Mouse (Mus musculus) lung, postnatal 0 days (tissue): ENCODE results near the gene Ublcp1. TPM values are rescaled to one million over a fixed set of nuclear protein-coding genes. Genes with fewer than 3 reads are reported as not detected.

ENCODE experiments used
- ATAC-seq: fragments of 200-750 bp; cut with Nextera tagmentation; 2 replicates; pipeline ENCODE4 v1.8.0; 2017; ENCODE audit warnings: moderate library complexity
- DNase-seq: peaks from one replicate; pipeline ENCODE4 v3.0.0-alpha.2; 2016; ENCODE audit warnings: low spot score
- H3K27ac ChIP-seq: fragments of 300-500 bp; sonication (generic); 2 replicates; pipeline ENCODE4 v1.5.1; 2014; ENCODE audit warnings: antibody characterized with exemption, mild to moderate bottlenecking, low read length, mixed read lengths
- H3K27me3 ChIP-seq: fragments of 300-500 bp; sonication (generic); replicated peaks from 2 replicates; pipeline ENCODE4 v1.6.1; 2014; ENCODE audit warnings: low read length, mixed read lengths; ENCODE audit not compliant: insufficient read depth
- H3K36me3 ChIP-seq: fragments of 300-500 bp; sonication (generic); 2 replicates; pipeline ENCODE4 v1.6.1; 2014; ENCODE audit warnings: low read length, mixed read lengths; ENCODE audit not compliant: insufficient read depth
- H3K4me1 ChIP-seq: fragments of 300-500 bp; sonication (generic); 2 replicates; pipeline ENCODE4 v1.6.1; 2014; ENCODE audit warnings: antibody characterized with exemption, low read depth, low read length, mixed read lengths; ENCODE audit not compliant: insufficient read depth
- H3K4me2 ChIP-seq: fragments of 300-500 bp; sonication (generic); replicated peaks from 2 replicates; pipeline ENCODE4 v1.6.1; 2014; ENCODE audit warnings: low read depth, mild to moderate bottlenecking, low read length, moderate library complexity, mixed read lengths
- H3K4me3 ChIP-seq: fragments of 300-500 bp; sonication (generic); 2 replicates; pipeline ENCODE4 v1.5.1; 2014; ENCODE audit warnings: low read depth, low read length
- H3K9ac ChIP-seq: fragments of 300-500 bp; sonication (generic); replicated peaks from 2 replicates; pipeline ENCODE4 v1.6.1; 2014; ENCODE audit warnings: low read depth, mild to moderate bottlenecking
- H3K9me3 ChIP-seq: fragments of 300-500 bp; sonication (generic); 2 replicates; pipeline ENCODE4 v1.6.1; 2016; ENCODE audit warnings: low read length, mixed read lengths
- CTCF ChIP-seq: IDR thresholded peaks from 2 replicates; pipeline ENCODE4 v1.5.1; 2016; ENCODE audit warnings: antibody characterized with exemption, mild to moderate bottlenecking
- EP300 ChIP-seq: IDR thresholded peaks from 2 replicates; pipeline ENCODE4 v1.6.1; 2016; ENCODE audit warnings: antibody characterized with exemption, mild to moderate bottlenecking, control low read depth
- WGBS: fragments of 180-500 bp; shearing (Covaris S2); extraction: QIAGEN DNeasy Blood & Tissue Kit; methylation state at CpG from one replicate; pipeline ENCODE4 v1.1.7; 2014; 5-methylcytosine and 5-hydroxymethylcytosine counted together
- polyA plus RNA-seq: library from polyadenylated mRNA; unstranded; fragments of >200 nt; fragmentation: Nextera tagmentation; extraction: Ambion mirVana; gene quantifications from 2 replicates; pipeline ENCODE4 v1.2.1, GENCODE M21; 2015

Gene Ublcp1
- polyA plus RNA-seq, 1 experiment from 2014 or later: 60.5 TPM

DNA sequence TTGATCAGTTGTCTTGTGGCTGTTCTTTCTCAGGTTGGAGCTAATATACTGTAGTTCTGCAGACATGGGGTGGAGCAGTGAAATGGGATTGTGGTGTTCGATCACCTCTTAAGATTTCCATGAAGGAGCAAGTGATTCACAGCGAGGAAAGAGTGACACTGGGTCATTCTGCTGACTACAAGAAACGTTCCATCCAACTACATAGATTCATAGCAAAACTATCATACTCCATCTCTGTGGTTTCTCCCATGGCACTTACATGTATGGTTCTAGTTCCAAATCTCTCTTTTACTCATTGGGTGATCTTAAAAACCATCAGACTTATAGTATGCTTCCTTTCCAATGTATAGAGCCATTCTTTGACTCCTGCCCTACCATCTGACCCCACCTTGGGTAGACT lies 34.5 kb upstream of the Ublcp1 start:
- no peak for TF ChIP-seq CTCF
- TF ChIP-seq EP300: no peak
- ATAC-seq (no peak), DNase-seq (no peak)
- H3K27me3 ChIP-seq: no peaks in the 10 kb centered on the region
- H3K36me3 ChIP-seq: no peaks in the 10 kb centered on the region
- no peaks in the 10 kb centered on the region for H3K9me3 ChIP-seq
- H3K4me2 ChIP-seq: no peak overlapping the region
- no peaks in the 10 kb centered on the region for H3K4me1 ChIP-seq
- no peak overlapping the region for H3K4me3 ChIP-seq
- WGBS: 88% methylated on average over 3 of the region's 3 CpGs
- H3K9ac ChIP-seq: no peak overlapping the region
- no peak overlapping the region for H3K27ac ChIP-seq

DNA sequence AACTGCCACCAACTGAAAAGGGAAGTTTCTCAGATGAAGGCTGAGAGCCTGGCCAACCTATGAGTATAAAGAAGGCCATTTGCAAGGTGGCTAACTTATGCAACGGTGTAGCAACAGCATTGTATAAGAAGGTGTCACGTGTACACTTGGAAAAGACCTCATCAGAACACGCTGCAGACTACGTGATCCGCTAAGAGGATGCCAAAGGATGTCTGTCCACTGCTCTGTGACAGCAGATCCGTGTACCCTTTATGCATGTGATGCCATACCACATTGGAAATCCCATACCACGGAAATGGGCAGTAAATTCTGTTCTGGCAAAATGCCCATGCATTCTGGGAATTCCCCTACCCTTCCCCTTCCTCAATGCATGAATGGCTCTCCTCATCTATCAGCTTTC lies 33.8 kb upstream of the Ublcp1 start:
- WGBS: 65% methylated on average over 7 of the region's 7 CpGs
- no peaks in the 10 kb centered on the region for H3K9me3 ChIP-seq
- TF ChIP-seq CTCF: no peak
- no peak for TF ChIP-seq EP300
- DNase-seq (no peak), ATAC-seq (no peak)
- no peaks in the 10 kb centered on the region for H3K4me1 ChIP-seq
- no peak overlapping the region for H3K9ac ChIP-seq
- H3K27ac ChIP-seq: no peak overlapping the region
- H3K4me2 ChIP-seq: no peak overlapping the region
- no peaks in the 10 kb centered on the region for H3K36me3 ChIP-seq
- H3K4me3 ChIP-seq: no peak overlapping the region
- H3K27me3 ChIP-seq: no peaks in the 10 kb centered on the region

DNA sequence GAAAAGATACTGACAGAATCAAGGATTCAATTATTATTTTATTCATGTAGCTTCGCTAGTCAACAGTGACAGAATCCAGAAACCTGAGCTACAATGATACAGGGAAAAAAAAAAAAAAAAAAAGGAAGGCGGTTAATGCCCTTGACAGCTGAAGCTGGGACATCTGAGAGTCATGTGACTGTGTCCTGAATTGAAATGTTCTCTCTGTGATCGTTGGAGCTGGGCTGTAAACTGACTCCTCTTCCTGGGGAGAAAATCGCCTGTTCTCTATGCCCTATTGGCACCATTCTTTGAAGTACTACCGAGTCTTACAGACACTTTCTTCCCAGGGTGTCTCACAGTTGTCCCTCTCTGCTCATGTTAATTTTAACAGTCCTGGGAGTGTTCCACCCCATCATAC lies 32.6 kb upstream of the Ublcp1 start:
- Histone ChIP-seq H3K9ac (no peak overlapping the region), H3K9me3 (no peaks in the 10 kb centered on the region), H3K4me1 (no peaks in the 10 kb centered on the region), H3K27ac (no peak overlapping the region), H3K27me3 (no peaks in the 10 kb centered on the region), H3K36me3 (no peaks in the 10 kb centered on the region), H3K4me3 (no peak overlapping the region), H3K4me2 (no peak overlapping the region)
- DNase-seq: no peak
- no peak for TF ChIP-seq EP300
- no peak for TF ChIP-seq CTCF
- ATAC-seq: no peak
- 66% methylated on average over 5 of the region's 5 CpGs for WGBS

DNA sequence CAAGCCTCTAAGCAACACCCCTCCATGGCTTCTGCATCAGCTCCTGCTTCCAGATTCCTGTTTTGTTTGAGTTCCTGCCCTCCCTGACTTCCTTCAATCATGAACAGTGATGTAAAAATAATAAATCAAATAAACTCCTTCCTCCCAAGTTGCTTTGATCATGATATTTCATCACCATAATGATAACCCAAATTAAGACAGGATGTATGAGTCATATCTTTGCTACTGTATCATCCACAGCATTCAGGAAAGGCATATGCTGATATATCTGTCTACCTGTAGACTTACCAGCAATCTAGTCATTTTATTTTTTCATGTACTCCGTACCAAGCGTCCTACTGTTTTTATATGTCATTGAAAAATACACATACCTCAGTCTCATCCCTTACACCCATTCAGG lies 31.2 kb upstream of the Ublcp1 start:
- Histone ChIP-seq H3K9ac (no peak overlapping the region), H3K4me2 (no peak overlapping the region), H3K27me3 (no peaks in the 10 kb centered on the region), H3K9me3 (no peaks in the 10 kb centered on the region), H3K36me3 (no peaks in the 10 kb centered on the region), H3K4me1 (no peaks in the 10 kb centered on the region), H3K27ac (no peak overlapping the region), H3K4me3 (no peak overlapping the region)
- TF ChIP-seq EP300: no peak
- TF ChIP-seq CTCF: no peak
- ATAC-seq (no peak), DNase-seq (no peak)
- WGBS: 68% methylated on average over 2 of the region's 2 CpGs

DNA sequence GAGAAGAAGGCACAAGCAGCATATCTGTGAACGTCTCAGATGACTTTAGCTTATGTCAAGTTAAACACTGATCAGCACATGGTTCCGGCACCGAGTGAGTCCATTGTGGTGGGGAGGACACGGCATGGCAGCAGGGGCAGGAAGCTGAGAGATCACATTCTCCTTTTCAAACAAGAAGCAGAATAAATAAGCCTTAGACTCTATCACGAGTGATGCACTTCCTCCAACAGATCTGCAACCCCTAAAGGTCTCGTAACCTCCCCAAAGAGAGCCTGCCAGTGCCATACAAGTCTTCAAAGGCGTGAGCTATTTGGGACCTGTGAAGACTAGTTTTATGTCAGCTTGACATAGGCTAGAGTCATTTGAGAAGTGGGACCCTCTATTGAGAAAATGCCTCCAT lies 30.7 kb upstream of the Ublcp1 start:
- WGBS: 63% methylated on average over 7 of the region's 7 CpGs
- no peak overlapping the region for H3K27ac ChIP-seq
- H3K4me3 ChIP-seq: no peak overlapping the region
- no peaks in the 10 kb centered on the region for H3K9me3 ChIP-seq
- ATAC-seq (no peak), DNase-seq (no peak)
- H3K4me2 ChIP-seq: no peak overlapping the region
- no peak for TF ChIP-seq CTCF
- no peak for TF ChIP-seq EP300
- no peaks in the 10 kb centered on the region for H3K27me3 ChIP-seq
- H3K4me1 ChIP-seq: no peaks in the 10 kb centered on the region
- no peak overlapping the region for H3K9ac ChIP-seq
- no peaks in the 10 kb centered on the region for H3K36me3 ChIP-seq

DNA sequence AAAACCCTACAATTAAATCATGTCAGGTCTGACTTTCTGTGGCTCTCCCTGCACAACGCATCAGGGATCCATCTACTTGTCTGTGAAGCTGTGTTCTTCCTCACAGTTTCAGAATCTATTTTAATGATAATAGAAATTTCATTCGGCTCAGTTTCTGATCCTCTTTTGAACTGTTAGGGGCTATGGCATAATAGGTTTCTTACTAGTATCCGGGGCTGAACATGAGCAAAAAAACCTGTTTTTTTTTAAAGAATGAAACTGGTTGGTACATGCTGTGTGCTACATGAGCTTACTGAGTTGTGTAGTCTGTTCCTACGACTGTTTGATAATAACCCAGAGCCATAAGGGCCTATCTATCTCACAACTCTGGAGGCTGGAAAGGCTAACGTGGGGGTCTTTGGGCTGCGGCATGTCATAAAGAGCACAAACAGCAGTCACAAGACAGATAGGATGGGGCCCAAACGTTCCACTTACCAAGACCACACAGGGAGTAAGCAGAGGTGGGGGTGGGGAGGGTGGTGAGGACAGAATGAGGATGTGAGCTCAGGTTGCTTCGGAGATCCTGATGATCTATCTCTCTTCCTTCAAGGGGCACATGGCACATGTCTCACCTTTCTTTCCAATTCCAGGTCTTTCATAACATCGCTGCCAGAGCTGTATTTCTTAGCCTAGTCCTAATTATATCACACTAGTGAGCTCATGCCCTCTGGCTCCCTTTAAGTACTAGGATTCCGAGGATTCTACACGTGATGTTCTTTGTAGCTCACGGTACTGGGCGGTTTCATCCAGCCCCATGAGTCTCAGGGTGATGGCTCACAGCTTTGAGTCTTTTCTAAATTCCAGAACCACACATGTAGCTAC lies 28.3 kb upstream of the Ublcp1 start:
- Histone ChIP-seq H3K27ac (no peak overlapping the region), H3K27me3 (no peaks in the 10 kb centered on the region), H3K4me3 (no peak overlapping the region), H3K4me1 (no peaks in the 10 kb centered on the region), H3K36me3 (no peaks in the 10 kb centered on the region), H3K4me2 (no peak overlapping the region), H3K9me3 (no peaks in the 10 kb centered on the region), H3K9ac (no peak overlapping the region)
- ATAC-seq (no peak), DNase-seq (no peak)
- TF ChIP-seq EP300 (no peak), CTCF (no peak)
- WGBS: 60% methylated on average over 13 of the region's 13 CpGs
